In the genomic region with DNA sequence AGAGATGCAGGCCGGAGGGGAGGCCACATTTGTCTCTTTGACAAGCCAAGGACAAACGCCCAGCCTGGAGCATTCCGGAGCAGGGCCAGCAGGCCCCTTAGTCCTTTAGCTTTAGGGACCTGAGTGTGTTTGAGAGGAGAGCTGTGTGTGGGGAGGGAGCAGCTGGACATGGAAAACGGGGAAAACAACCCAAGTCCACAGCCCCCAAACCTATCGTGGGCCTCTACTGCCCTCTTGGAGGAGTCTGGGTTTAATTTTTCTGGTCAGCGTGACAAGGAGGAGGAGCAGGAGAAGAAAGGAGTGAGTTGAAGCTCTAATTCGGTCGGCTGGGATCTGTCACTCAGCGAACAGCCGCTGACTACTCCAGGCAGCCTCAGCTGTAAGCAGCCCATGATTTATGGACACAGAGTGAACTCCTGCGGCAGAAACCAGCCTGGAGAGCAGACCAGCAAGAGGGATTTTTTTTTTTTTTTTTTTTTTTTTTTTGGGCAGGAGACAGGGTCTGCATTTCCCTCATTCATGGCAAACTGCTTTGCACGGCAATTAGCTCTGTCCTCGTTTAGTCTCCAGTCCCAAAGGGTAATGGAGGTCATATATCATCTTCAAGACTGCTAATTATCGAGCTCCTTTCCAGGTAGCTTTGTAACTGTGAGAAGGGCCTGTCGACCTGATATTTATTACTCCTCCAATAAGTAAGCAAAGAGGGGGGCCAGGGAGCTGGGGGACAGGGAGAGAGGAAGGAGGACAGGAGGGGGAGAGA, we compare ENCODE assay signal across 9 mouse cellular contexts. TPM values are rescaled to one million over a fixed set of nuclear protein-coding genes. Genes with fewer than 3 reads are reported as not detected.
DNase-seq lines count a peak whose midpoint lies in the region; ATAC-seq lines count a peak whose summit lies in the region.
"Had no signal": no experiment of that assay in that cellular context is flagged by ENCODE, and none has a peak within 500 bp of the region (broad histone marks: within the 10 kb centered on the region; RNA-seq: fewer than 3 reads in every experiment).

No protein-coding gene starts in this region.

- no peaks in the 10 kb centered on the region for H3K9me3 ChIP-seq in hindbrain, embryonic 11.5 days (ENCODE audit: control insufficient read depth, low read length)

- H3K27me3 ChIP-seq in hindbrain, embryonic 11.5 days (ENCODE audit: control insufficient read depth, insufficient read depth, low read length) = no peaks in the 10 kb centered on the region

- H3K4me1 ChIP-seq in hindbrain, embryonic 11.5 days (replicated peaks; ENCODE audit: control insufficient read depth, insufficient read depth, low read length) = no peaks in the 10 kb centered on the region; the same call in 1 of the 2 replicates

- 12% methylated on average over 15 of the region's 15 CpGs for WGBS in hindbrain, embryonic 11.5 days

- H3K9ac ChIP-seq in hindbrain, embryonic 11.5 days (ENCODE audit: low read depth, low read length) = 0 out of 2 replicates have a peak overlapping the region, but pooled peaks have one; percentile 3
- H3K9ac ChIP-seq: liver, embryonic 14.5 days had no signal

- H3K4me2 ChIP-seq in hindbrain, embryonic 11.5 days (replicated peaks; ENCODE audit: low read depth, low read length) = no peak overlapping the region

- 0 out of 2 replicates have a peak, but pooled peaks have one; percentile 40 for ATAC-seq in cerebellum, adult (ENCODE audit: insufficient number of reproducible peaks, low FRiP score, low TSS enrichment)
- peak; percentile 86 for ATAC-seq in hindbrain, embryonic 11.5 days (ENCODE audit: low FRiP score)

- H3K4me3 ChIP-seq in hindbrain, embryonic 11.5 days (ENCODE audit: low read depth, low read length) = no peak overlapping the region

- DNase-seq in cerebellum, adult 9-10 months = no peak
- peak; percentile 54 for DNase-seq in adrenal gland, postnatal 10 days
- peak; percentile 70 for DNase-seq in hindbrain, embryonic 11.5 days (ENCODE audit: low spot score)
- DNase-seq in lung, postnatal 36 days = peak; percentile 42
- no peak for DNase-seq in cerebellum, adult 9-11 months
- no peak for DNase-seq in spleen, postnatal 36 days (ENCODE audit: low spot score in 2 of 2)
- no peak for DNase-seq in cerebellum, adult 11-12 months

- no peaks in the 10 kb centered on the region for H3K36me3 ChIP-seq in hindbrain, embryonic 11.5 days (ENCODE audit: control insufficient read depth, insufficient read depth, low read length)

- H3K27ac ChIP-seq in hindbrain, embryonic 11.5 days (ENCODE audit: low read depth, low read length) = peak overlapping the region; percentile 81
- H3K27ac ChIP-seq: liver, embryonic 14.5 days had no signal

RNA-seq across cellular contexts. Expression of a gene that starts 43.0 kb away (rescaled TPM):
- total RNA-seq in adrenal gland, postnatal 10 days (2021) = 10 to 100 TPM; 39.1 to 45.7 TPM
- 16.8 and 19.2 TPM in 2 replicates for polyA plus RNA-seq in hindbrain, embryonic 11.5 days (2014; fragmentation: Nextera tagmentation; extraction: Ambion mirVana)

Comparison
In these comparisons a context has a peak if more than half of its experiments do, and no peak if none do; other contexts are left out.
1. DNase-seq: peak in adrenal gland, postnatal 10 days (single experiment), hindbrain, embryonic 11.5 days (single experiment) and lung, postnatal 36 days (single experiment); none in cerebellum, adult 9-10 months (single experiment), cerebellum, adult 9-11 months (single experiment), spleen, postnatal 36 days (0 of 2) and cerebellum, adult 11-12 months (single experiment).